Mouse (Mus musculus) olfactory bulb, adult 2 months (tissue): ENCODE results near the gene Fcho1. TPM values are rescaled to one million over a fixed set of nuclear protein-coding genes. Genes with fewer than 3 reads are reported as not detected.

ENCODE experiments used
- H3K27ac ChIP-seq: fragments of 200-500 bp; 2 replicates; pipeline ENCODE4 v1.5.1; 2012; ENCODE audit warnings: low read depth, low read length; ENCODE audit not compliant: insufficient read depth
- H3K4me1 ChIP-seq: fragments of 200-500 bp; 2 replicates; pipeline ENCODE4 v1.6.1; 2012; ENCODE audit warnings: low read length; ENCODE audit not compliant: control insufficient read depth, insufficient read depth
- H3K4me3 ChIP-seq: fragments of 200-500 bp; 2 replicates; pipeline ENCODE4 v1.5.1; 2012; ENCODE audit warnings: mild to moderate bottlenecking, low read depth, low read length, moderate library complexity; ENCODE audit not compliant: insufficient read depth
- CTCF ChIP-seq: fragments of 200-500 bp; IDR thresholded peaks from 2 replicates; pipeline ENCODE4 v1.5.1; 2012; ENCODE audit warnings: low read depth, mild to moderate bottlenecking, low read length, moderate library complexity; ENCODE audit not compliant: insufficient read depth
- POLR2A ChIP-seq: fragments of 200-500 bp; IDR thresholded peaks from 2 replicates; pipeline ENCODE4 v1.6.1; 2012; ENCODE audit warnings: mild to moderate bottlenecking, low read depth, low read length, moderate library complexity; ENCODE audit not compliant: insufficient read depth
- WGBS: fragments of 180-500 bp; shearing (Covaris S2); methylation state at CpG from one replicate; pipeline ENCODE4 v1.1.7; 2018; 5-methylcytosine and 5-hydroxymethylcytosine counted together
- polyA plus RNA-seq: library from polyadenylated mRNA; stranded (reverse); fragments of >200 nt; gene quantifications from 2 replicates; pipeline ENCODE4 v1.2.4, GENCODE M21; 2012; ENCODE audit warnings: low replicate concordance; ENCODE audit not compliant: missing spikeins, insufficient read depth, insufficient read length

Fcho1 gene
- polyA plus RNA-seq, 1 experiment = 90.9 TPM

DNA sequence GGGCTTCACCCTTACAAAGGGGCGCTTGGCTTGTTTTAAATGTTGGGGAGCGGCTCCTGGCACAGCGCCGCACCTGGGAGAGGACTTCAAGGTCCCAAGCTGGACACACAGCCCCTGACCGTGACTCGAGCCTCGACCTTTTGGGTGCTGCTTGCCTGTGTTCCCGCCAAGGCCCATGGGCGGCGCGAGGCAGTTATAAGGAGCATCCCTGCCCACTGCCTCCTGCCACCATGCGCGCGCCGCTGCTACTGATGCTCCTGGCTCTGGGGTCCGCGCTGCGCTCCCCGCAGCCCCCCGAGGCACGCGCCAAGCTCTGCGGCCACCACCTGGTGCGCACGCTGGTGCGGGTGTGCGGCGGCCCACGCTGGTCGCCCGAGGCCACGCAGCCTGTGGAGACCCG, 36.5 kb downstream of the Fcho1 start, which contains the start of gene Insl3:
TSS of gene Insl3 (plus strand) at position 187 of the 400 bp plus-strand sequence.
- WGBS = 14% methylated on average over 33 of the region's 33 CpGs
- TF ChIP-seq POLR2A (no peak), CTCF (no peak)
- no peak within 1 kb of the TSS for H3K4me3 ChIP-seq
- peaks cover 31% of the 10 kb centered on the region for H3K4me1 ChIP-seq
- no peak within 1 kb of the TSS for H3K27ac ChIP-seq

DNA sequence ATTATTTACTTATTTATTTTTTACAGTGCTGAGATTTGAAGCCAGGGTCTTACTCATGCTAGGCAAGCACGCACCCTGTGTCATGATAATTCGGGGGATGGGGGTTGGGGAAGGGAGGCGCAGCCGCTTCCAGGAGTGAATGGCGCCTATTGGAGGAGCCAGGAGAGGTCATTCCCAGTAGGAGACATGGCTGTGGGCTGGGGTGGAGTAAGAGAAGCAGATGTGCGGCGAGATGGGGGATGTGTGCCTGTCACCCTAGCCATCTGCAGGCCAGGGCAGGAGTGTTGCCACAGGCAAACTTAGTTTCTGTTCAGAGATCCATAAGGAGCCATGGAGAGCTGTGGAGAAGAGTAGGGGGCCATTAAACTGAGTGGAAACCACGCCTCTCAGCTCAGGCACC, 37.9 kb downstream of the Fcho1 start:
- no peak for TF ChIP-seq POLR2A
- TF ChIP-seq CTCF = no peak
- WGBS = 17% methylated on average over 8 of the region's 8 CpGs
- Histone ChIP-seq H3K4me3 (no peak overlapping the region), H3K4me1 (peaks cover 20% of the 10 kb centered on the region), H3K27ac (no peak overlapping the region)

DNA sequence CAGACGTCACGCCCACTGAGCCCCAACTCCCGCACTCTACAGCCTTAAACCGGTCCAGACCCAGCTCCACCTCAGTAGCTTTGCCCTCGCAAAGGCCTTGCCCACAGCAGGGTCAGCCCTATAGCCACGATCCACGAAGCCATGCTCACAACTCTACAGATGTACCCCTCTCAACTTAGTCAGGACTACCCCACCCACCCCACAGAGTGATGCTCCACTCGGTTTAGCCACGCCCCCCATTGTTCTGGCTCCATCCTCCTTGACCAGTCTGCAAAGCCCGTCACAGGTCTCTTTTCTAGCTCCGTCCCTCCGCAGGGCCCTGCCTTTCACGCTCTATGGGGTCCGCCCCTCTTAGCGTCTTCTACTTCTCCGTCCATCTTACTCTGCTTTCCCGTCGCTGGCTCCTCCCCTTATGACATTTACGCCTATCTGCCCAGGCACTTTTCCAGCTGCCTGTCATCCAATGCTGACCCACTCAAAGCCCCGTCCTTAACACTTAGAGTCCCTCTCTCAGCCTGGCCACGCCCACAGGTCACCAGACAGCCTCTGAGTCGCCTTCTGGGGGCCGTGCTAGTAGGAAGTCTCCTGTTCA, 39.3 kb downstream of the Fcho1 start:
- Histone ChIP-seq H3K4me1 (peaks cover 20% of the 10 kb centered on the region), H3K4me3 (peak overlapping the region; percentile 14; the same call in 1 of the 2 replicates), H3K27ac (no peak overlapping the region)
- TF ChIP-seq CTCF (no peak), POLR2A (no peak)
- WGBS = 10% methylated on average over 23 of the region's 23 CpGs

DNA sequence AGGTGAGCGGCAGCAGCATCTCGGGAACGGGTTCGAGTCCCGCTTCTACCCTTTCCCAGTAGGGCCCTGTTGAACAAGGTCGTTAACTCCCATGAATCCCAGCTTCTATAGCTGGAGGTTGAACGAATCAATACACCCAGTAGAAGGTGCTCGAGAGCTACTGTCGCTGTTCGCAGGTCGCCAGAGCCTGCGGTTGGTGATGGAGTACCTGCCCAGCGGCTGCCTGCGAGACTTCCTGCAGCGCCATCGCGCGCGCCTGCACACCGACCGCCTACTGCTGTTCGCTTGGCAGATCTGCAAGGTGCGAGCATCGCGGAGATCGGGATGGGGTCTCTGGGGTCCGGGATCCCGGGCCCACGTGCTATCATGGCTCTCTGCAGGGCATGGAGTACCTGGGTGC, 39.9 kb downstream of the Fcho1 start:
- no peak overlapping the region for H3K27ac ChIP-seq
- peak overlapping the region; percentile 14 for H3K4me3 ChIP-seq
- peaks cover 20% of the 10 kb centered on the region for H3K4me1 ChIP-seq
- TF ChIP-seq POLR2A (no peak), CTCF (0 out of 2 replicates have a peak, but pooled peaks have one; percentile 21)
- 5% methylated on average over 29 of the region's 29 CpGs for WGBS

DNA sequence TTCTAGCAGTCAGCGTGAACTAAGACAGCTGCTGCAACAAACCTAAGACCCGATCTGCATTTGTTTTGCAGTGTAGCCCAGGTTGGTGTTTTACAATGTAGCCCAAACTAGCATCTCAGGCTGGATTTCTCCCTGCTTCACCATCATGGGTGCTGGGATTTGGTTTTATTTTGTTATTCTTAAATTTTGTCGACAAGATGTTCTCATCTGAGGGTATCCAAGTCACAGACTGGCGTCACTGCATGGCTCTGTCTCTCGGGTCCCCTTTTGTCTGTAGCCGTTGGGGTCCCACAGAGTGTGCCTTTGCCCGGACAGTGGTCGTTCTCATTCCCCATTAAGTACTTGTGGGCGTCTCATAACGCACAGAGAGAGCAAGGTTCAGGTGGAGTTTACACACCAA, 40.8 kb downstream of the Fcho1 start:
- Histone ChIP-seq H3K4me3 (no peak overlapping the region), H3K4me1 (peaks cover 20% of the 10 kb centered on the region), H3K27ac (no peak overlapping the region)
- WGBS = 20% methylated on average over 10 of the region's 10 CpGs
- TF ChIP-seq POLR2A (no peak), CTCF (no peak)

DNA sequence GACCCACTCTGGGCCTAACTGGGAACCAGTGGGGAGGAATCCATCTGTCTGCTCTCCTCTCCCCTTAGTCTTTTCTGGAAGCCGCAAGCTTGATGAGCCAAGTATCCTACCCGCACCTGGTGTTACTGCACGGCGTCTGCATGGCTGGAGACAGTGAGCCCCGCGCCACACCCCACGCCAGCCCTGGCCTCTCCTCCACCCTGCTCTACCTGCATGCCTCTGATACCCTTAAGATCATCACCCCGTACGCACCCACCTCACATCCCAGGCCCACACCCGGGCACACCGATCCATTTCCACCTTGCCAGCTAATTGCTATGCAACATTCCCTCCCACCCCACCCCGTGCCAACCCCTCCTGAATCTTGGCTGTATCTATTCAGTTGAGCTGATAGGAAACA, 42.7 kb downstream of the Fcho1 start:
- WGBS = 68% methylated on average over 12 of the region's 12 CpGs
- Histone ChIP-seq H3K4me1 (peaks cover 23% of the 10 kb centered on the region), H3K4me3 (no peak overlapping the region), H3K27ac (no peak overlapping the region)
- TF ChIP-seq POLR2A = no peak
- no peak for TF ChIP-seq CTCF

DNA sequence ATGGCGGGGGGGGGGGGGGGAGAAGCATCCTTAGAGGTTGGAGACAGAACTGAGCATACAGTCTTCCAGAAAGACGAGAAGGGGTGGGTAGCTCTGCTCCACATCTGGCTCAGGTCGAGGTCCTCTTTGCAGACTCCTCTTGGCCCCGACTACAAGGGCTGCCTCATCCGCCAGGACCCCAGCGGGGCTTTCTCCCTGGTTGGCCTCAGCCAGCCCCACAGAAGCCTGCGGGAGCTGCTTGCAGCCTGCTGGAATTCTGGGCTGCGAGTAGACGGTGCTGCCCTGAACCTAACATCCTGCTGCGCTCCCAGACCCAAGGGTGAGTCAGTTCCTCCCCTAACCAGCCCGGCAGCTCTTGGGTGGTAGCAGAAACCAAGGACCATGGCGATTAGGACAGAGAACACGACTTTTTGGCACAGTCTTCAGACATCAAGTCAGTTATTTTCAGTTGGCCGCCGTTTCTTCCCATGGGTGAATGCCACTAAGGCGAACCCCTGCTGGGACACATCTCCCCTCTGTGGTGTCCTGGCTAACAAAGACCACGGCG, 44.1 kb downstream of the Fcho1 start:
- no peak for TF ChIP-seq CTCF
- no peak for TF ChIP-seq POLR2A

DNA sequence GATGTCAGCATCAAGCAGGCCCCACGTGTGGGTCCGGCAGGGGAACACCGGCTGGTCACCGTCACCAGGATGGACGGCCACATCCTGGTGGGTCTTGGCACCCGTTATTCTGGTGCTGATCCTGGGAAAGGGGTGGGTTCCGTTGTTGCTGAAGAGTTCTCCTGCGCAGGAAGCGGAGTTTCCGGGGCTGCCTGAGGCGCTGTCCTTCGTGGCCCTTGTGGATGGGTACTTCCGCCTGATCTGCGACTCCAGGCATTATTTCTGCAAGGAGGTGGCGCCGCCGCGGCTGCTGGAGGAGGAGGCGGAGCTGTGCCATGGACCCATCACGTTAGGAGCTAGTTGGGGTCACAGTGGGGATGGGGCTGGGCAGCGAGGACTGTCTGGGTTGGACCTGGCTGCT, 45.0 kb downstream of the Fcho1 start:
- WGBS = 39% methylated on average over 21 of the region's 21 CpGs
- H3K27ac ChIP-seq = no peak overlapping the region
- H3K4me1 ChIP-seq = peaks cover 10% of the 10 kb centered on the region
- no peak for TF ChIP-seq POLR2A
- TF ChIP-seq CTCF = no peak
- no peak overlapping the region for H3K4me3 ChIP-seq

More for the DNA sequence above, 44.1 kb downstream of the Fcho1 start:
- Histone ChIP-seq H3K4me3 (no peak overlapping the region), H3K27ac (no peak overlapping the region), H3K4me1 (peaks cover 16% of the 10 kb centered on the region)
- WGBS = 31% methylated on average over 18 of the region's 18 CpGs

DNA sequence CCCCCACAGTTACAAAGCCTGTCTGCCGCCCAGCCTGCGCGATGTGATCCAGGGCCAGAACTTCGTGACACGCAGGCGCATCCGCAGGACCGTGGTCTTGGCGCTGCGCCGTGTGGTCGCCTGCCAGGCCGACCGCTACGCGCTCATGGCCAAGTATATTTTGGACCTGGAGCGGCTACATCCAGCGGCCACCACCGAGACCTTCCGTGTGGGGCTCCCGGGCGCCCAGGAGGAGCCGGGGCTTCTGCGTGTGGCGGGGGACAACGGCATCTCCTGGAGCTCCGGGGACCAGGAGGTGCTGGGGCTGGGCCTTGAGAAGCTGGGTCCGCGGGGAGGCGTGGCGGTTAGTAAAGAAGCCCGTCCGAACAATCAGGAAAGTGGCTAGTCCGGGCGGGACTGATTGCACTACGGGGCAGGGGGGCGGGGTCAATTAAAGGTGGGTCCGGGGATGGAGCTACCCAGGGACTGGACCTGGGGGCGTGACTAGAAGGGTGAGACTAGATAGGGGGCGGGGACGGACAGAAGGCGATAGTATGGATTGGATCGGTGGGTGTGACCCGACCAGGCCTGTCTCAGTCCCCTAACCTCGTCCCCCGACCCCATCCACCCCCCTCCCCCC, 45.9 kb downstream of the Fcho1 start:
- H3K27ac ChIP-seq = no peak overlapping the region
- no peak for TF ChIP-seq CTCF
- TF ChIP-seq POLR2A = no peak
- H3K4me3 ChIP-seq = peak overlapping the region; percentile 30
- H3K4me1 ChIP-seq = peaks cover 10% of the 10 kb centered on the region; the same call in 1 of the 2 replicates
- 9% methylated on average over 46 of the region's 46 CpGs for WGBS

DNA sequence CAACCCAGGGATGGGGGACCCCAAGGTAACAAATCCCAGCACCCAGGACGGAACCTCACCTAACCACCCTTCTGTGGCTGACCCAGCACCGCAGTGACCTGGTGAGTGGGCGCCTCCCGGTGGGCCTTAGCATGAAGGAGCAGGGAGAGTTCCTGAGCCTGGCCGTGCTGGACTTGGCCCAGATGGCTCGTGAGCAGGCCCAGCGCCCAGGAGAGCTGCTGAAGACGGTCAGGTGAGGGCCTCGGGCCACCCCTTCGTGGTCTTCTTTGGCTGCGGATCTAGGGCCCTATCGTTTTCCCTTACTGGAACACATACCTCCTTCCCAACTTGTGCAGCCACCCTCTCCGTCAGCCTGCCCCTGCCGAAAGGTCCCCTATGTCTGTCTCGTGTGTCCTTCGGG, 46.4 kb downstream of the Fcho1 start:
- Histone ChIP-seq H3K4me3 (no peak overlapping the region), H3K27ac (no peak overlapping the region), H3K4me1 (peaks cover 10% of the 10 kb centered on the region; the same call in 1 of the 2 replicates)
- TF ChIP-seq POLR2A (no peak), CTCF (no peak)
- WGBS = 43% methylated on average over 16 of the region's 16 CpGs
